Mouse (Mus musculus): ENCODE measurements at regions not wholly inside any gene's neighbourhood (a gene's known extent, or its start where the extent isn't known, plus 50 kb on each side); places are given as distances from the start of the nearest gene placed in this dataset.
A peak's percentile ranks its signal among the peaks of the same experiment; 100 is the strongest.

GRCm38 (mm10) chr4:34308921-34309563, 241.7 kb upstream of the Akirin2 start:
- Histone ChIP-seq H3K27me3 (no peaks in the 10 kb centered on the region), H3K4me1 (no peaks in the 10 kb centered on the region), H3K4me3 (no peak overlapping the region), H3K4me2 (no peak overlapping the region), H3K9ac (no peak overlapping the region), H3K9me3 (no peaks in the 10 kb centered on the region), H3K27ac (no peak overlapping the region), H3K36me3 (no peaks in the 10 kb centered on the region)
- WGBS = 76% methylated on average over 8 of the region's 8 CpGs
- no peak for ATAC-seq (ENCODE audit: insufficient number of reproducible peaks, low FRiP score, low TSS enrichment, low read depth)

GRCm38 (mm10) chr4:34310061-34310642, 240.6 kb upstream of the Akirin2 start:
- H3K9me3 ChIP-seq = no peaks in the 10 kb centered on the region
- H3K9ac ChIP-seq = no peak overlapping the region
- no peak overlapping the region for H3K27ac ChIP-seq
- no peaks in the 10 kb centered on the region for H3K4me1 ChIP-seq
- no peak overlapping the region for H3K4me3 ChIP-seq
- 23% methylated on average over 5 of the region's 5 CpGs for WGBS
- no peaks in the 10 kb centered on the region for H3K36me3 ChIP-seq
- H3K4me2 ChIP-seq = no peak overlapping the region
- no peak for ATAC-seq (ENCODE audit: insufficient number of reproducible peaks, low FRiP score, low TSS enrichment, low read depth)
- H3K27me3 ChIP-seq = no peaks in the 10 kb centered on the region

GRCm38 (mm10) chr4:34315848-34316247, 234.9 kb upstream of the Akirin2 start:
- H3K4me1 ChIP-seq = peaks cover 9% of the 10 kb centered on the region
- H3K36me3 ChIP-seq = no peaks in the 10 kb centered on the region
- WGBS = 12% methylated on average over 5 of the region's 5 CpGs
- no peaks in the 10 kb centered on the region for H3K9me3 ChIP-seq
- no peak for ATAC-seq (ENCODE audit: insufficient number of reproducible peaks, low FRiP score, low TSS enrichment, low read depth)
- H3K4me2 ChIP-seq = 0 out of 2 replicates have a peak overlapping the region, but pooled peaks have one; percentile 8
- H3K27me3 ChIP-seq = no peaks in the 10 kb centered on the region
- no peak overlapping the region for H3K4me3 ChIP-seq
- H3K9ac ChIP-seq = no peak overlapping the region
- peak overlapping the region; percentile 27 for H3K27ac ChIP-seq

- H3K36me3 ChIP-seq = no peaks in the 10 kb centered on the region
- 56% methylated on average over 3 of the region's 3 CpGs for WGBS
- no peaks in the 10 kb centered on the region for H3K9me3 ChIP-seq
- no peak for ATAC-seq (ENCODE audit: insufficient number of reproducible peaks, low FRiP score, low TSS enrichment, low read depth)
- no peak overlapping the region for H3K4me3 ChIP-seq
- no peak overlapping the region for H3K27ac ChIP-seq
- peaks cover 3% of the 10 kb centered on the region; the same call in 1 of the 2 replicates for H3K4me1 ChIP-seq
- no peaks in the 10 kb centered on the region for H3K27me3 ChIP-seq
- H3K4me2 ChIP-seq = no peak overlapping the region
- H3K9ac ChIP-seq = no peak overlapping the region
Observed at GRCm38 (mm10) chr4:34322841-34323240, 227.9 kb upstream of the Akirin2 start.

- 34% methylated on average over 19 of the region's 19 CpGs for WGBS
- Histone ChIP-seq H3K4me3 (peak overlapping the region; percentile 20), H3K4me2 (peak overlapping the region; percentile 35), H3K4me1 (peaks cover 10% of the 10 kb centered on the region), H3K27me3 (no peaks in the 10 kb centered on the region), H3K9ac (no peak overlapping the region), H3K9me3 (no peaks in the 10 kb centered on the region), H3K36me3 (no peaks in the 10 kb centered on the region), H3K27ac (no peak overlapping the region)
- no peak for ATAC-seq (ENCODE audit: insufficient number of reproducible peaks, low FRiP score, low TSS enrichment, low read depth)
Observed at GRCm38 (mm10) chr4:34328151-34328785, 222.5 kb upstream of the Akirin2 start.

- WGBS = 44% methylated on average over 14 of the region's 14 CpGs
- H3K4me1 ChIP-seq = peaks cover 9% of the 10 kb centered on the region; the same call in 1 of the 2 replicates
- no peak overlapping the region for H3K27ac ChIP-seq
- H3K4me3 ChIP-seq = no peak overlapping the region
- H3K27me3 ChIP-seq = no peaks in the 10 kb centered on the region
- no peak for ATAC-seq (ENCODE audit: insufficient number of reproducible peaks, low FRiP score, low TSS enrichment, low read depth)
- no peak overlapping the region for H3K4me2 ChIP-seq
- H3K36me3 ChIP-seq = no peaks in the 10 kb centered on the region
- H3K9me3 ChIP-seq = no peaks in the 10 kb centered on the region
- no peak overlapping the region for H3K9ac ChIP-seq
Observed at GRCm38 (mm10) chr4:34336971-34337797, 213.6 kb upstream of the Akirin2 start.

GRCm38 (mm10) chr4:34337852-34338251, 212.9 kb upstream of the Akirin2 start:
- Histone ChIP-seq H3K36me3 (no peaks in the 10 kb centered on the region), H3K9me3 (no peaks in the 10 kb centered on the region), H3K27ac (no peak overlapping the region), H3K9ac (no peak overlapping the region), H3K4me3 (no peak overlapping the region), H3K4me2 (no peak overlapping the region), H3K27me3 (no peaks in the 10 kb centered on the region), H3K4me1 (peaks cover 9% of the 10 kb centered on the region; the same call in 1 of the 2 replicates)
- 77% methylated on average over 13 of the region's 13 CpGs for WGBS
- no peak for ATAC-seq (ENCODE audit: insufficient number of reproducible peaks, low FRiP score, low TSS enrichment, low read depth)

GRCm38 (mm10) chr4:34340057-34340456, 210.7 kb upstream of the Akirin2 start:
- H3K4me2 ChIP-seq = no peak overlapping the region
- no peaks in the 10 kb centered on the region for H3K36me3 ChIP-seq
- no peak overlapping the region for H3K4me3 ChIP-seq
- H3K4me1 ChIP-seq = peaks cover 9% of the 10 kb centered on the region; the same call in 1 of the 2 replicates
- H3K27me3 ChIP-seq = no peaks in the 10 kb centered on the region
- H3K27ac ChIP-seq = no peak overlapping the region
- no peak for ATAC-seq (ENCODE audit: insufficient number of reproducible peaks, low FRiP score, low TSS enrichment, low read depth)
- 94% methylated on average over 8 of the region's 8 CpGs for WGBS
- no peak overlapping the region for H3K9ac ChIP-seq
- H3K9me3 ChIP-seq = no peaks in the 10 kb centered on the region

GRCm38 (mm10) chr4:34371281-34372032, 179.3 kb upstream of the Akirin2 start:
- H3K27me3 ChIP-seq = no peaks in the 10 kb centered on the region
- no peak overlapping the region for H3K4me2 ChIP-seq
- no peak overlapping the region for H3K27ac ChIP-seq
- H3K4me3 ChIP-seq = no peak overlapping the region
- no peaks in the 10 kb centered on the region for H3K36me3 ChIP-seq
- ATAC-seq (ENCODE audit: insufficient number of reproducible peaks, low FRiP score, low TSS enrichment, low read depth) = no peak
- 33% methylated on average over 8 of the region's 8 CpGs for WGBS
- 0 out of 2 replicates have a peak overlapping the region, but pooled peaks have one; percentile 10 for H3K9ac ChIP-seq
- H3K9me3 ChIP-seq = no peaks in the 10 kb centered on the region
- no peaks in the 10 kb centered on the region for H3K4me1 ChIP-seq

- no peaks in the 10 kb centered on the region for H3K36me3 ChIP-seq
Observed at GRCm38 (mm10) chr4:34386338-34386967, 164.3 kb upstream of the Akirin2 start.

GRCm38 (mm10) chr4:34391499-34391898, 159.2 kb upstream of the Akirin2 start:
- H3K4me2 ChIP-seq = no peak overlapping the region
- no peak overlapping the region for H3K27ac ChIP-seq
- no peak overlapping the region for H3K9ac ChIP-seq
- 95% methylated on average over 5 of the region's 5 CpGs for WGBS
- no peaks in the 10 kb centered on the region for H3K36me3 ChIP-seq
- no peaks in the 10 kb centered on the region for H3K27me3 ChIP-seq
- H3K4me3 ChIP-seq = no peak overlapping the region
- H3K9me3 ChIP-seq = no peaks in the 10 kb centered on the region
- no peak for ATAC-seq (ENCODE audit: insufficient number of reproducible peaks, low FRiP score, low TSS enrichment, low read depth)
- no peaks in the 10 kb centered on the region for H3K4me1 ChIP-seq

More at GRCm38 (mm10) chr4:34386338-34386967, 164.3 kb upstream of the Akirin2 start:
- H3K27me3 ChIP-seq = no peaks in the 10 kb centered on the region
- H3K27ac ChIP-seq = no peak overlapping the region
- ATAC-seq (ENCODE audit: insufficient number of reproducible peaks, low FRiP score, low TSS enrichment, low read depth) = no peak
- H3K4me2 ChIP-seq = no peak overlapping the region
- no peaks in the 10 kb centered on the region for H3K4me1 ChIP-seq
- no peak overlapping the region for H3K9ac ChIP-seq
- WGBS = 86% methylated on average over 5 of the region's 5 CpGs
- no peak overlapping the region for H3K4me3 ChIP-seq
- no peaks in the 10 kb centered on the region for H3K9me3 ChIP-seq

Data from limb, embryonic 15.5 days (tissue).